Mouse (Mus musculus) skeletal muscle tissue, adult 2 months (tissue): ENCODE measurements around the gene S100a4.
A peak's percentile ranks its signal among the peaks of the same experiment; 100 is the strongest.

ENCODE experiments used
- DNase-seq: peaks from one replicate; pipeline ENCODE4 v3.0.0-alpha.2; 2012; ENCODE audit warnings: low read depth, low spot score

Gene S100a4

GRCm38 (mm10) chr3:90623435-90624071 lies 20.0 kb downstream of the S100a4 start:
- no peak for DNase-seq

- DNase-seq: no peak
These were observed 21.9 kb downstream of the S100a4 start for GRCm38 (mm10) chr3:90625496-90625895.

GRCm38 (mm10) chr3:90626266-90627021 lies 22.9 kb downstream of the S100a4 start:
- no peak for DNase-seq

GRCm38 (mm10) chr3:90627366-90627765 lies 23.8 kb downstream of the S100a4 start:
- no peak for DNase-seq

- DNase-seq: no peak
These were observed 24.2 kb downstream of the S100a4 start for GRCm38 (mm10) chr3:90627807-90628206.

- DNase-seq: no peak
These were observed 25.7 kb downstream of the S100a4 start for GRCm38 (mm10) chr3:90629298-90629697.

- DNase-seq: no peak
These were observed 28.4 kb downstream of the S100a4 start for GRCm38 (mm10) chr3:90631984-90632383.

GRCm38 (mm10) chr3:90638511-90639275 lies 35.1 kb downstream of the S100a4 start:
- DNase-seq: no peak

GRCm38 (mm10) chr3:90639511-90640154 lies 36.1 kb downstream of the S100a4 start:
- DNase-seq: no peak

GRCm38 (mm10) chr3:90640981-90641380 lies 37.4 kb downstream of the S100a4 start:
- DNase-seq: no peak

GRCm38 (mm10) chr3:90644220-90644619 lies 40.6 kb downstream of the S100a4 start:
- DNase-seq: peak; percentile 11

- no peak for DNase-seq
These were observed 43.7 kb downstream of the S100a4 start for GRCm38 (mm10) chr3:90647291-90647690.

- DNase-seq: no peak
These were observed 45.4 kb downstream of the S100a4 start for GRCm38 (mm10) chr3:90648981-90649380.

GRCm38 (mm10) chr3:90649832-90650231 lies 46.3 kb downstream of the S100a4 start:
- DNase-seq: no peak

- peak; percentile 28 for DNase-seq
These were observed 49.4 kb downstream of the S100a4 start for GRCm38 (mm10) chr3:90652878-90653508.

GRCm38 (mm10) chr3:90653717-90654116 lies 50.1 kb downstream of the S100a4 start, which contains the start of gene S100a7a:
TSS of gene S100a7a (plus strand) at chr3:90654017.
- DNase-seq: no peak
